Mouse (Mus musculus): ENCODE results near the gene Abca5. TPM values are rescaled to one million over a fixed set of nuclear protein-coding genes. Genes with fewer than 3 reads are reported as not detected.

The Abca5 gene
- polyA plus RNA-seq, 1 experiment from 2014 or later: 3.8 TPM

GRCm38 (mm10) chr11:110330093-110330492 lies 7.4 kb downstream of the Abca5 start:
- no peaks in the 10 kb centered on the region for H3K36me3 ChIP-seq (ENCODE audit: control insufficient read depth, insufficient read depth, low read length)
- H3K4me3 ChIP-seq (ENCODE audit: low read depth, low read length): no peak overlapping the region
- DNase-seq (ENCODE audit: low spot score) (no peak), ATAC-seq (replicated peaks; ENCODE audit: low FRiP score) (no peak)
- no peaks in the 10 kb centered on the region for H3K9me3 ChIP-seq (ENCODE audit: control insufficient read depth, low read length)
- no peak overlapping the region for H3K9ac ChIP-seq (ENCODE audit: low read length)
- 87% methylated on average over 6 of the region's 6 CpGs for WGBS
- no peak overlapping the region for H3K27ac ChIP-seq (ENCODE audit: low read depth, low read length)
- no peaks in the 10 kb centered on the region for H3K4me1 ChIP-seq (replicated peaks; ENCODE audit: control insufficient read depth, insufficient read depth, low read length)
- no peaks in the 10 kb centered on the region for H3K27me3 ChIP-seq (ENCODE audit: control insufficient read depth, insufficient read depth, low read length)
- no peak overlapping the region for H3K4me2 ChIP-seq (ENCODE audit: low read depth, low read length, severe bottlenecking)

- no peaks in the 10 kb centered on the region for H3K9me3 ChIP-seq (ENCODE audit: control insufficient read depth, low read length)
These were observed 15.2 kb downstream of the Abca5 start for GRCm38 (mm10) chr11:110322266-110322665.

GRCm38 (mm10) chr11:110306475-110307168 lies 30.9 kb downstream of the Abca5 start:
- Histone ChIP-seq H3K9me3 (ENCODE audit: control insufficient read depth, low read length) (no peaks in the 10 kb centered on the region), H3K27ac (ENCODE audit: low read depth, low read length) (no peak overlapping the region), H3K4me2 (ENCODE audit: low read depth, low read length, severe bottlenecking) (no peak overlapping the region), H3K27me3 (ENCODE audit: control insufficient read depth, insufficient read depth, low read length) (no peaks in the 10 kb centered on the region), H3K36me3 (ENCODE audit: control insufficient read depth, insufficient read depth, low read length) (no peaks in the 10 kb centered on the region), H3K4me1 (replicated peaks; ENCODE audit: control insufficient read depth, insufficient read depth, low read length) (peaks cover 4% of the 10 kb centered on the region; the same call in 1 of the 2 replicates), H3K4me3 (ENCODE audit: low read depth, low read length) (no peak overlapping the region), H3K9ac (ENCODE audit: low read length) (no peak overlapping the region)
- ATAC-seq (replicated peaks; ENCODE audit: low FRiP score) (no peak), DNase-seq (ENCODE audit: low spot score) (no peak)
- 86% methylated on average over 12 of the region's 12 CpGs for WGBS

More at GRCm38 (mm10) chr11:110322266-110322665, 15.2 kb downstream of the Abca5 start:
- Histone ChIP-seq H3K36me3 (ENCODE audit: control insufficient read depth, insufficient read depth, low read length) (no peaks in the 10 kb centered on the region), H3K4me1 (replicated peaks; ENCODE audit: control insufficient read depth, insufficient read depth, low read length) (no peaks in the 10 kb centered on the region), H3K4me3 (ENCODE audit: low read depth, low read length) (no peak overlapping the region), H3K9ac (ENCODE audit: low read length) (no peak overlapping the region), H3K27ac (ENCODE audit: low read depth, low read length) (no peak overlapping the region), H3K4me2 (ENCODE audit: low read depth, low read length, severe bottlenecking) (no peak overlapping the region), H3K27me3 (ENCODE audit: control insufficient read depth, insufficient read depth, low read length) (no peaks in the 10 kb centered on the region)
- 38% methylated on average over 8 of the region's 8 CpGs for WGBS
- ATAC-seq (replicated peaks; ENCODE audit: low FRiP score): no peak
- DNase-seq (ENCODE audit: low spot score): no peak

- DNase-seq (ENCODE audit: low spot score) (no peak), ATAC-seq (replicated peaks; ENCODE audit: low FRiP score) (no peak)
- H3K9me3 ChIP-seq (ENCODE audit: control insufficient read depth, low read length): no peaks in the 10 kb centered on the region
- no peaks in the 10 kb centered on the region for H3K27me3 ChIP-seq (ENCODE audit: control insufficient read depth, insufficient read depth, low read length)
- H3K27ac ChIP-seq (ENCODE audit: low read depth, low read length): no peak overlapping the region
- peaks cover 4% of the 10 kb centered on the region; the same call in 1 of the 2 replicates for H3K4me1 ChIP-seq (replicated peaks; ENCODE audit: control insufficient read depth, insufficient read depth, low read length)
- no peaks in the 10 kb centered on the region for H3K36me3 ChIP-seq (ENCODE audit: control insufficient read depth, insufficient read depth, low read length)
- no peak overlapping the region for H3K9ac ChIP-seq (ENCODE audit: low read length)
- 20% methylated on average over 3 of the region's 3 CpGs for WGBS
- no peak overlapping the region for H3K4me2 ChIP-seq (ENCODE audit: low read depth, low read length, severe bottlenecking)
- no peak overlapping the region for H3K4me3 ChIP-seq (ENCODE audit: low read depth, low read length)
These were observed 34.1 kb downstream of the Abca5 start for GRCm38 (mm10) chr11:110303411-110303810.

- Histone ChIP-seq H3K27me3 (ENCODE audit: control insufficient read depth, insufficient read depth, low read length) (no peaks in the 10 kb centered on the region), H3K36me3 (ENCODE audit: control insufficient read depth, insufficient read depth, low read length) (no peaks in the 10 kb centered on the region), H3K4me3 (ENCODE audit: low read depth, low read length) (no peak overlapping the region), H3K27ac (ENCODE audit: low read depth, low read length) (no peak overlapping the region), H3K4me1 (replicated peaks; ENCODE audit: control insufficient read depth, insufficient read depth, low read length) (peaks cover 2% of the 10 kb centered on the region; the same call in 1 of the 2 replicates), H3K9me3 (ENCODE audit: control insufficient read depth, low read length) (no peaks in the 10 kb centered on the region), H3K9ac (ENCODE audit: low read length) (no peak overlapping the region), H3K4me2 (ENCODE audit: low read depth, low read length, severe bottlenecking) (no peak overlapping the region)
- no peak for ATAC-seq (replicated peaks; ENCODE audit: low FRiP score)
- DNase-seq (ENCODE audit: low spot score): no peak
- 88% methylated on average over 13 of the region's 13 CpGs for WGBS
These were observed 39.5 kb downstream of the Abca5 start for GRCm38 (mm10) chr11:110297917-110298533.

- no peak for DNase-seq (ENCODE audit: low spot score)
- H3K27me3 ChIP-seq (ENCODE audit: control insufficient read depth, insufficient read depth, low read length): no peaks in the 10 kb centered on the region
- no peaks in the 10 kb centered on the region for H3K9me3 ChIP-seq (ENCODE audit: control insufficient read depth, low read length)
- no peak overlapping the region for H3K4me3 ChIP-seq (ENCODE audit: low read depth, low read length)
- no peak overlapping the region for H3K27ac ChIP-seq (ENCODE audit: low read depth, low read length)
- no peak for ATAC-seq (replicated peaks; ENCODE audit: low FRiP score)
- no peak overlapping the region for H3K9ac ChIP-seq (ENCODE audit: low read length)
- no peak overlapping the region for H3K4me2 ChIP-seq (ENCODE audit: low read depth, low read length, severe bottlenecking)
- no peaks in the 10 kb centered on the region for H3K4me1 ChIP-seq (replicated peaks; ENCODE audit: control insufficient read depth, insufficient read depth, low read length)
- 86% methylated on average over 2 of the region's 2 CpGs for WGBS
- no peaks in the 10 kb centered on the region for H3K36me3 ChIP-seq (ENCODE audit: control insufficient read depth, insufficient read depth, low read length)
These were observed 46.9 kb downstream of the Abca5 start for GRCm38 (mm10) chr11:110290586-110290985.

GRCm38 (mm10) chr11:110288423-110288822 lies 49.1 kb downstream of the Abca5 start:
- Histone ChIP-seq H3K9ac (ENCODE audit: low read length) (no peak overlapping the region), H3K27me3 (ENCODE audit: control insufficient read depth, insufficient read depth, low read length) (no peaks in the 10 kb centered on the region), H3K27ac (ENCODE audit: low read depth, low read length) (no peak overlapping the region), H3K36me3 (ENCODE audit: control insufficient read depth, insufficient read depth, low read length) (no peaks in the 10 kb centered on the region), H3K4me3 (ENCODE audit: low read depth, low read length) (no peak overlapping the region), H3K4me2 (ENCODE audit: low read depth, low read length, severe bottlenecking) (no peak overlapping the region), H3K4me1 (replicated peaks; ENCODE audit: control insufficient read depth, insufficient read depth, low read length) (no peaks in the 10 kb centered on the region), H3K9me3 (ENCODE audit: control insufficient read depth, low read length) (no peaks in the 10 kb centered on the region)
- WGBS: 83% methylated on average over 3 of the region's 3 CpGs
- DNase-seq (ENCODE audit: low spot score): no peak
- no peak for ATAC-seq (replicated peaks; ENCODE audit: low FRiP score)

- DNase-seq (ENCODE audit: low spot score) (no peak), ATAC-seq (replicated peaks; ENCODE audit: low FRiP score) (no peak)
- H3K4me3 ChIP-seq (ENCODE audit: low read depth, low read length): no peak overlapping the region
- H3K4me2 ChIP-seq (ENCODE audit: low read depth, low read length, severe bottlenecking): no peak overlapping the region
- WGBS: 79% methylated on average over 9 of the region's 9 CpGs
- H3K9ac ChIP-seq (ENCODE audit: low read length): no peak overlapping the region
- H3K27ac ChIP-seq (ENCODE audit: low read depth, low read length): no peak overlapping the region
- no peaks in the 10 kb centered on the region for H3K4me1 ChIP-seq (replicated peaks; ENCODE audit: control insufficient read depth, insufficient read depth, low read length)
- no peaks in the 10 kb centered on the region for H3K27me3 ChIP-seq (ENCODE audit: control insufficient read depth, insufficient read depth, low read length)
- H3K9me3 ChIP-seq (ENCODE audit: control insufficient read depth, low read length): no peaks in the 10 kb centered on the region
- no peaks in the 10 kb centered on the region for H3K36me3 ChIP-seq (ENCODE audit: control insufficient read depth, insufficient read depth, low read length)
These were observed 49.8 kb downstream of the Abca5 start for GRCm38 (mm10) chr11:110287694-110288093.

- Histone ChIP-seq H3K36me3 (ENCODE audit: control insufficient read depth, insufficient read depth, low read length) (no peaks in the 10 kb centered on the region), H3K27me3 (ENCODE audit: control insufficient read depth, insufficient read depth, low read length) (no peaks in the 10 kb centered on the region), H3K9me3 (ENCODE audit: control insufficient read depth, low read length) (no peaks in the 10 kb centered on the region), H3K9ac (ENCODE audit: low read length) (no peak overlapping the region), H3K4me2 (ENCODE audit: low read depth, low read length, severe bottlenecking) (no peak overlapping the region), H3K27ac (ENCODE audit: low read depth, low read length) (no peak overlapping the region), H3K4me3 (ENCODE audit: low read depth, low read length) (no peak overlapping the region), H3K4me1 (replicated peaks; ENCODE audit: control insufficient read depth, insufficient read depth, low read length) (no peaks in the 10 kb centered on the region)
- DNase-seq (ENCODE audit: low spot score): no peak
- 80% methylated on average over 3 of the region's 3 CpGs for WGBS
- ATAC-seq (replicated peaks; ENCODE audit: low FRiP score): no peak
These were observed 51.2 kb downstream of the Abca5 start for GRCm38 (mm10) chr11:110286331-110286730.
